Mouse (Mus musculus): ENCODE results near the gene Pdzd9.
"Not testable (repeated sequence)": the region's sequence is repeated elsewhere in the genome, so short reads cannot be mapped to it uniquely, and the experiment has no call there.

The Pdzd9 gene

GRCm38 (mm10) chr7:120670153-120670875 is at the start of gene Pdzd9:
TSS of gene Pdzd9 (minus strand) at chr7:120670343.
- peak; percentile 25 to 74 for DNase-seq (ENCODE audit: low spot score in 2 of 2)

GRCm38 (mm10) chr7:120717261-120717660 is 47.1 kb upstream of the Pdzd9 start:
- DNase-seq (ENCODE audit: low spot score in 2 of 2), result no peak

- DNase-seq (ENCODE audit: low spot score in 2 of 2), result not testable (repeated sequence)
Measured at GRCm38 (mm10) chr7:120713951-120714350, 43.8 kb upstream of the Pdzd9 start.

- no peak for DNase-seq (ENCODE audit: low spot score in 2 of 2)
Measured at GRCm38 (mm10) chr7:120713225-120713624, 43.1 kb upstream of the Pdzd9 start.

- no peak for DNase-seq (ENCODE audit: low spot score in 2 of 2)
Measured at GRCm38 (mm10) chr7:120712071-120712470, 41.9 kb upstream of the Pdzd9 start.

GRCm38 (mm10) chr7:120703888-120704287 is 33.7 kb upstream of the Pdzd9 start:
- no peak for DNase-seq (ENCODE audit: low spot score in 2 of 2)

GRCm38 (mm10) chr7:120699586-120699985 is 29.4 kb upstream of the Pdzd9 start:
- DNase-seq (ENCODE audit: low spot score in 2 of 2), result no peak

- DNase-seq (ENCODE audit: low spot score in 2 of 2), result no peak
Measured at GRCm38 (mm10) chr7:120696331-120696730, 26.2 kb upstream of the Pdzd9 start.

GRCm38 (mm10) chr7:120695641-120696040 is 25.5 kb upstream of the Pdzd9 start:
- no peak for DNase-seq (ENCODE audit: low spot score in 2 of 2)

GRCm38 (mm10) chr7:120695196-120695595 is 25.1 kb upstream of the Pdzd9 start:
- DNase-seq (ENCODE audit: low spot score in 2 of 2), result no peak

GRCm38 (mm10) chr7:120693831-120694375 is 23.8 kb upstream of the Pdzd9 start:
- DNase-seq (ENCODE audit: low spot score in 2 of 2), result peak in 1 of 2 experiments; percentile 12

GRCm38 (mm10) chr7:120690634-120691033 is 20.5 kb upstream of the Pdzd9 start:
- DNase-seq (ENCODE audit: low spot score in 2 of 2), result peak in 1 of 2 experiments; percentile 28

- DNase-seq (ENCODE audit: low spot score in 2 of 2), result no peak
Measured at GRCm38 (mm10) chr7:120685227-120685626, 15.1 kb upstream of the Pdzd9 start.

- no peak for DNase-seq (ENCODE audit: low spot score in 2 of 2)
Measured at GRCm38 (mm10) chr7:120684731-120685161, 14.6 kb upstream of the Pdzd9 start.

- no peak for DNase-seq (ENCODE audit: low spot score in 2 of 2)
Measured at GRCm38 (mm10) chr7:120682002-120682401, 11.9 kb upstream of the Pdzd9 start.

GRCm38 (mm10) chr7:120679023-120679422 is 8.9 kb upstream of the Pdzd9 start:
- no peak for DNase-seq (ENCODE audit: low spot score in 2 of 2)

GRCm38 (mm10) chr7:120677764-120678531 is 7.8 kb upstream of the Pdzd9 start:
- DNase-seq (ENCODE audit: low spot score in 2 of 2), result peak; percentile 33 to 52

- peak; percentile 47 to 77 for DNase-seq (ENCODE audit: low spot score in 2 of 2)
Measured at GRCm38 (mm10) chr7:120677001-120677643, 7.0 kb upstream of the Pdzd9 start, which contains the start of gene Mosmo. TSS of gene Mosmo (plus strand) at chr7:120677618.

GRCm38 (mm10) chr7:120671271-120671670 is 1.1 kb upstream of the Pdzd9 start:
- no peak for DNase-seq (ENCODE audit: low spot score in 2 of 2)

GRCm38 (mm10) chr7:120662079-120662478 is 8.1 kb downstream of the Pdzd9 start:
- DNase-seq (ENCODE audit: low spot score in 2 of 2), result no peak

GRCm38 (mm10) chr7:120647849-120648248 is 22.3 kb downstream of the Pdzd9 start:
- DNase-seq (ENCODE audit: low spot score in 2 of 2), result no peak

- no peak for DNase-seq (ENCODE audit: low spot score in 2 of 2)
Measured at GRCm38 (mm10) chr7:120643217-120643616, 26.9 kb downstream of the Pdzd9 start.

All from thymus, postnatal 10 days (tissue).